Mouse (Mus musculus) lung, embryonic 15.5 days (tissue): ENCODE results near the gene Chuk. TPM values are rescaled to one million over a fixed set of nuclear protein-coding genes. Genes with fewer than 3 reads are reported as not detected.

Experiments used
- ATAC-seq: fragments of 200-750 bp; cut with Nextera tagmentation; 2 replicates; pipeline ENCODE4 v1.8.0; 2017; ENCODE audit warnings: moderate number of reproducible peaks, borderline replicate concordance; ENCODE audit not compliant: low FRiP score, low TSS enrichment; ENCODE audit errors: extremely low read depth
- H3K27ac ChIP-seq: fragments of 300-500 bp; sonication (generic); 2 replicates; pipeline ENCODE4 v1.5.1; 2015; ENCODE audit warnings: moderate library complexity, mild to moderate bottlenecking, inconsistent platforms
- H3K27me3 ChIP-seq: fragments of 300-500 bp; sonication (generic); 2 replicates; pipeline ENCODE4 v1.6.1; 2015; ENCODE audit warnings: inconsistent platforms
- H3K36me3 ChIP-seq: fragments of 300-500 bp; sonication (generic); 2 replicates; pipeline ENCODE4 v1.6.1; 2015; ENCODE audit warnings: inconsistent platforms
- H3K4me1 ChIP-seq: fragments of 300-500 bp; sonication (generic); 2 replicates; pipeline ENCODE4 v1.6.1; 2015; ENCODE audit warnings: inconsistent platforms
- H3K4me2 ChIP-seq: fragments of 300-500 bp; sonication (generic); 2 replicates; pipeline ENCODE4 v1.6.1; 2015; ENCODE audit warnings: inconsistent platforms, mild to moderate bottlenecking, moderate library complexity
- H3K4me3 ChIP-seq: fragments of 300-500 bp; sonication (generic); 2 replicates; pipeline ENCODE4 v1.5.1; 2015; ENCODE audit warnings: mild to moderate bottlenecking, inconsistent platforms
- H3K9ac ChIP-seq: fragments of 300-500 bp; sonication (generic); 2 replicates; pipeline ENCODE4 v1.6.1; 2015; ENCODE audit warnings: inconsistent platforms
- H3K9me3 ChIP-seq: fragments of 300-500 bp; sonication (generic); 2 replicates; pipeline ENCODE4 v1.6.1; 2016; ENCODE audit warnings: inconsistent platforms
- WGBS: fragments of 180-500 bp; shearing (Covaris S2); methylation state at CpG from one replicate; pipeline ENCODE4 v1.1.7; 2015; 5-methylcytosine and 5-hydroxymethylcytosine counted together
- polyA plus RNA-seq: library from polyadenylated mRNA; unstranded; fragments of >200 nt; fragmentation: Nextera tagmentation; extraction: Ambion mirVana; gene quantifications from 2 replicates; pipeline ENCODE4 v1.2.1, GENCODE M21; 2015

Chuk gene
- polyA plus RNA-seq, 1 experiment from 2014 or later = 40.8 TPM

GRCm38 (mm10) chr19:44026956-44027530 is 80.2 kb downstream of the Chuk start:
- Histone ChIP-seq H3K27ac (no peak overlapping the region), H3K9ac (no peak overlapping the region), H3K9me3 (no peaks in the 10 kb centered on the region), H3K4me2 (no peak overlapping the region), H3K4me3 (no peak overlapping the region), H3K4me1 (peaks cover 6% of the 10 kb centered on the region; the same call in 1 of the 2 replicates), H3K27me3 (no peaks in the 10 kb centered on the region), H3K36me3 (no peaks in the 10 kb centered on the region)
- WGBS = 53% methylated on average over 8 of the region's 8 CpGs
- no peak for ATAC-seq

- no peak overlapping the region for H3K27ac ChIP-seq
- no peak overlapping the region for H3K9ac ChIP-seq
- no peaks in the 10 kb centered on the region for H3K9me3 ChIP-seq
- H3K36me3 ChIP-seq = no peaks in the 10 kb centered on the region
- no peak for ATAC-seq
- 71% methylated on average over 13 of the region's 13 CpGs for WGBS
- no peak overlapping the region for H3K4me2 ChIP-seq
- peaks cover 13% of the 10 kb centered on the region; the same call in 1 of the 2 replicates for H3K4me1 ChIP-seq
- H3K4me3 ChIP-seq = no peak overlapping the region
- no peaks in the 10 kb centered on the region for H3K27me3 ChIP-seq
Observed at GRCm38 (mm10) chr19:44024921-44025585, 82.2 kb downstream of the Chuk start.

Other genes with a start within 250 kb of the Chuk start
- 22.2 and 22.4 TPM in 2 replicates for gene Dnmbp, start 167.3 kb downstream of the Chuk start, polyA plus RNA-seq
- gene Cpn1, start 120.9 kb downstream of the Chuk start, polyA plus RNA-seq = 5.8 and 6.6 TPM in 2 replicates
- 0.35 TPM in 2 replicates for gene Cyp2c23, start 78.3 kb downstream of the Chuk start, polyA plus RNA-seq
- 38.9 and 41.9 TPM in 2 replicates for gene Erlin1, start 37.7 kb downstream of the Chuk start, polyA plus RNA-seq
- 33.9 and 34.6 TPM in 2 replicates for gene Cwf19l1, start 28.4 kb upstream of the Chuk start, polyA plus RNA-seq
- 76.2 and 79.1 TPM in 2 replicates for gene Bloc1s2, start 39.0 kb upstream of the Chuk start, polyA plus RNA-seq
- 0.04 TPM in 1 of 2 replicates, not detected in the other for gene Pkd2l1, start 85.0 kb upstream of the Chuk start, polyA plus RNA-seq
- 0.58 and 0.64 TPM in 2 replicates for gene Scd3, start 95.8 kb upstream of the Chuk start, polyA plus RNA-seq
- gene Scd2, start 186.2 kb upstream of the Chuk start, polyA plus RNA-seq = 210 and 224 TPM in 2 replicates
- 0.15 and 0.35 TPM in 2 replicates for gene Scd4, start 225.6 kb upstream of the Chuk start, polyA plus RNA-seq